Mouse (Mus musculus) myocyte (in vitro differentiated cells): ENCODE measurements around the gene Lztr1.

Experiments used
- CEBPB ChIP-seq: IDR thresholded peaks from 2 replicates; pipeline ENCODE4 v1.6.1; 2011; ENCODE audit warnings: mild to moderate bottlenecking, moderate library complexity; ENCODE audit not compliant: poor library complexity, insufficient read depth, severe bottlenecking
- E2F4 ChIP-seq: IDR thresholded peaks from one replicate; pipeline ENCODE4 v1.6.1; 2011; ENCODE audit warnings: mild to moderate bottlenecking, control low read depth, moderate library complexity; ENCODE audit not compliant: insufficient read depth
- MAX ChIP-seq: IDR thresholded peaks from one replicate; pipeline ENCODE4 v1.6.1; 2011; ENCODE audit warnings: low read depth, mild to moderate bottlenecking, control low read depth
- MYOD1 ChIP-seq, 3 experiments: IDR thresholded peaks; one replicate each; pipeline ENCODE4 v1.6.1; 2011; ENCODE audit warnings: control low read depth in 2 of 3, low read depth in 2 of 3, mild to moderate bottlenecking in 2 of 3, moderate library complexity in 1 of 3; ENCODE audit not compliant: insufficient read length in 2 of 3, control insufficient read depth in 1 of 3
- MYOG ChIP-seq, 3 experiments: IDR thresholded peaks; one replicate each; pipeline ENCODE4 v1.6.1; 2011; ENCODE audit warnings: control low read depth in 2 of 3, low read depth in 2 of 3, mild to moderate bottlenecking in 2 of 3; ENCODE audit not compliant: insufficient read length in 2 of 3, control insufficient read depth in 1 of 3, insufficient read depth in 1 of 3
- POLR2A ChIP-seq: IDR thresholded peaks from one replicate; pipeline ENCODE4 v1.6.1; 2011; ENCODE audit warnings: low read depth, mild to moderate bottlenecking, control low read depth, moderate library complexity; ENCODE audit not compliant: insufficient read length
- POLR2AphosphoS2 ChIP-seq: IDR thresholded peaks from one replicate; pipeline ENCODE4 v1.6.1; 2011; ENCODE audit warnings: low read depth, control low read depth; ENCODE audit not compliant: insufficient read length
- REST ChIP-seq: IDR thresholded peaks from one replicate; pipeline ENCODE4 v1.6.1; 2011; ENCODE audit warnings: mild to moderate bottlenecking, control low read depth, moderate library complexity; ENCODE audit not compliant: insufficient read depth, insufficient read length
- SRF ChIP-seq: IDR thresholded peaks from one replicate; pipeline ENCODE4 v1.6.1; 2011; ENCODE audit warnings: low read depth; ENCODE audit not compliant: control insufficient read depth, insufficient read length
- USF1 ChIP-seq: IDR thresholded peaks from one replicate; pipeline ENCODE4 v1.6.1; 2011; ENCODE audit warnings: low read depth, mild to moderate bottlenecking, control low read depth, moderate library complexity

DNA sequence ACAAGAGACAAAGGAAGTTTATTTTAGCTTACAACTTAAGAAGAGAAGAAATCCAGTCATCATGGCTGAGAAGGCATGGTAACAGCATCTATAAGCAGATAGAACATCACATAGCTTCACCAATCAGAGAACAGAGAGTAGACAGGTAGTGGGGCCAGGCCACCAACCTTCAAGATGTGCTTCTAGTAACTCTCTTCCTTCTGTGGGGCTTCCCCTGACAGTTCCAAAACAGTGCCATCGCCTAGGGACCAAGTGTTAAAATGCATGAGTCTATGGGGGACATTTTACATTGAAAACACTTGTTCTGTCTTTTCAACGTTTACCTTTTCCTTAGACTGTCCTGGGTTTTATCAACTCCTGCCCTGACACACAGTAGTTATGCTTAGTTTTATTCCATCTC is 45.3 kb upstream of the Lztr1 start:
- TF ChIP-seq REST, result no peak
- no peak for TF ChIP-seq E2F4
- TF ChIP-seq POLR2A, result no peak
- TF ChIP-seq USF1, result no peak
- TF ChIP-seq MAX, result no peak
- no peak for TF ChIP-seq CEBPB
- TF ChIP-seq MYOG (IDR thresholded peaks at IDR 0.05; ENCODE audit: control insufficient read depth in 1 of 3, insufficient read depth in 1 of 3, insufficient read length in 2 of 3, low read depth in 2 of 3), result no peak
- TF ChIP-seq MYOD1 (IDR thresholded peaks at IDR 0.05; ENCODE audit: control insufficient read depth in 1 of 3, insufficient read length in 2 of 3, low read depth in 2 of 3), result no peak
- no peak for TF ChIP-seq POLR2AphosphoS2
- no peak for TF ChIP-seq SRF
